Mouse (Mus musculus) C2C12 (cell line): Measurements from ENCODE around the gene Man2a2.

ENCODE experiments used
- CTCF ChIP-seq: IDR thresholded peaks from one replicate; pipeline ENCODE4 v1.5.1; 2011; ENCODE audit not compliant: control insufficient read depth, insufficient read depth, insufficient read length
- MAX ChIP-seq: IDR thresholded peaks from one replicate; pipeline ENCODE4 v1.6.1; 2011; ENCODE audit warnings: mild to moderate bottlenecking, control low read depth
- USF1 ChIP-seq: IDR thresholded peaks from one replicate; pipeline ENCODE4 v1.6.1; 2011; ENCODE audit warnings: low read depth, mild to moderate bottlenecking, control low read depth, moderate library complexity

GRCm38 (mm10) chr7:80405188-80405695 lies 34.1 kb upstream of the Man2a2 start, which contains the start of gene Furin:
- TF ChIP-seq CTCF (no peak), USF1 (no peak), MAX (no peak)
